In the genomic region with DNA sequence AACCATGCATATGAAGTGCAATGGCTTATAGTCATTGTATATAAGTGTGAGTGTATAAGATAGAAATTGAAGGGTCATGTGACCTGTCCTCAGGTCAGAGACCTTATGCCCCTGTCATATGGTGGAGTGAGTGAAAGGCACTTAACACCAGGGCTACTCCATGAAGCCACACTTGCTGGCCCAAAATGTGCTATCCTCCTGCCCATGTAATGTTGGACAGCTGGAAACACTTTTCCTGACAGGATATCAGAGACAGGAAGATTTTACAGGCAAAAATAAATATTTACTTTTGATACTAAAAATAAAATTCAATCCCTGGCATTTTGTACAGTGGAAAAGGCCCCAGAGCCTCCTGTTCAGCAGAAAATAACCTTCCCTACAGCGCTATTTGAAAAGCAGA, we compare ENCODE assay signal across 17 mouse cellular contexts.
DNase-seq lines count a peak whose midpoint lies in the region; ATAC-seq and TF ChIP-seq lines count a peak whose summit lies in the region.
"Had no signal": no experiment of that assay in that cellular context is flagged by ENCODE, and none has a peak within 500 bp of the region (broad histone marks: within the 10 kb centered on the region; RNA-seq: fewer than 3 reads in every experiment).

No protein-coding gene starts in this region.

- H3K4me1 ChIP-seq in kidney, postnatal 0 days (replicated peaks; ENCODE audit: insufficient read depth, low read length): no peaks in the 10 kb centered on the region
- 0 out of 2 replicates have a peak, but pooled peaks cover 2% of the 10 kb centered on the region for H3K4me1 ChIP-seq in kidney, embryonic 16.5 days (ENCODE audit: insufficient read depth, low read length)
- no peaks in the 10 kb centered on the region for H3K4me1 ChIP-seq in neural tube, embryonic 14.5 days (ENCODE audit: control insufficient read depth, insufficient read depth, low read length)
- H3K4me1 ChIP-seq in midbrain, embryonic 11.5 days (ENCODE audit: control insufficient read depth, insufficient read depth, low read length): no peaks in the 10 kb centered on the region
- H3K4me1 ChIP-seq: forebrain, embryonic 13.5 days had no signal

- no peaks in the 10 kb centered on the region for H3K36me3 ChIP-seq in kidney, postnatal 0 days (ENCODE audit: insufficient read depth, low read length)
- H3K36me3 ChIP-seq in kidney, embryonic 16.5 days (ENCODE audit: insufficient read depth, low read length): no peaks in the 10 kb centered on the region
- H3K36me3 ChIP-seq in neural tube, embryonic 14.5 days (ENCODE audit: control insufficient read depth, insufficient read depth, low read length): no peaks in the 10 kb centered on the region
- H3K36me3 ChIP-seq in midbrain, embryonic 11.5 days (ENCODE audit: control insufficient read depth, insufficient read depth, low read length): no peaks in the 10 kb centered on the region
- H3K36me3 ChIP-seq: embryonic facial prominence, embryonic 10.5 days; heart, embryonic 12.5 days had no signal

- TF ChIP-seq CTCF in kidney, postnatal 0 days (IDR thresholded peaks at IDR 0.05; ENCODE audit: low read depth): no peak

- H3K9me3 ChIP-seq in kidney, postnatal 0 days (replicated peaks; ENCODE audit: low read length): no peaks in the 10 kb centered on the region
- no peaks in the 10 kb centered on the region for H3K9me3 ChIP-seq in kidney, embryonic 16.5 days (ENCODE audit: low read length)
- H3K9me3 ChIP-seq in neural tube, embryonic 14.5 days (ENCODE audit: control insufficient read depth, low read length): no peaks in the 10 kb centered on the region
- no peaks in the 10 kb centered on the region for H3K9me3 ChIP-seq in midbrain, embryonic 11.5 days (ENCODE audit: control insufficient read depth, low read length)
- H3K9me3 ChIP-seq: embryonic facial prominence, embryonic 10.5 days; forebrain, embryonic 13.5 days; heart, embryonic 12.5 days had no signal

- no peak overlapping the region for H3K9ac ChIP-seq in kidney, postnatal 0 days (ENCODE audit: low read depth, low read length)
- no peak overlapping the region for H3K9ac ChIP-seq in kidney, embryonic 16.5 days (replicated peaks; ENCODE audit: low read length)
- no peak overlapping the region for H3K9ac ChIP-seq in neural tube, embryonic 14.5 days (replicated peaks; ENCODE audit: low read depth, low read length)
- no peak overlapping the region for H3K9ac ChIP-seq in midbrain, embryonic 11.5 days (ENCODE audit: low read length)
- H3K9ac ChIP-seq: forebrain, embryonic 13.5 days; forebrain, postnatal 0 days; heart, embryonic 12.5 days had no signal

- H3K27me3 ChIP-seq in kidney, postnatal 0 days (ENCODE audit: insufficient read depth, low read length): no peaks in the 10 kb centered on the region
- H3K27me3 ChIP-seq in kidney, embryonic 16.5 days (ENCODE audit: insufficient read depth, low read length): no peaks in the 10 kb centered on the region
- H3K27me3 ChIP-seq in neural tube, embryonic 14.5 days (ENCODE audit: control insufficient read depth, insufficient read depth, low read length): no peaks in the 10 kb centered on the region
- no peaks in the 10 kb centered on the region for H3K27me3 ChIP-seq in midbrain, embryonic 11.5 days (ENCODE audit: control insufficient read depth, insufficient read depth, low read length)
- H3K27me3 ChIP-seq: CH12.LX; forebrain, embryonic 13.5 days; heart, embryonic 12.5 days had no signal

- H3K27ac ChIP-seq in kidney, postnatal 0 days: no peak overlapping the region
- H3K27ac ChIP-seq in kidney, embryonic 16.5 days (ENCODE audit: low read length): no peak overlapping the region
- 0 out of 2 replicates have a peak overlapping the region, but pooled peaks have one; percentile 2 for H3K27ac ChIP-seq in neural tube, embryonic 14.5 days (ENCODE audit: low read depth, low read length)
- H3K27ac ChIP-seq in midbrain, embryonic 11.5 days (ENCODE audit: low read depth, low read length): no peak overlapping the region
- H3K27ac ChIP-seq: embryonic facial prominence, embryonic 10.5 days; forebrain, embryonic 13.5 days had no signal

- WGBS in kidney, postnatal 0 days: 73% methylated on average over 1 of the region's 1 CpGs
- WGBS in kidney, embryonic 16.5 days: 62% methylated on average over 1 of the region's 1 CpGs
- WGBS in neural tube, embryonic 14.5 days: 88% methylated on average over 1 of the region's 1 CpGs
- WGBS in midbrain, embryonic 11.5 days: 94% methylated on average over 1 of the region's 1 CpGs

- H3K4me2 ChIP-seq in kidney, postnatal 0 days (ENCODE audit: low read length): no peak overlapping the region
- H3K4me2 ChIP-seq in kidney, embryonic 16.5 days (replicated peaks; ENCODE audit: low read depth, low read length): no peak overlapping the region
- no peak overlapping the region for H3K4me2 ChIP-seq in neural tube, embryonic 14.5 days (ENCODE audit: low read depth, low read length)
- H3K4me2 ChIP-seq in midbrain, embryonic 11.5 days: no peak overlapping the region
- H3K4me2 ChIP-seq: forebrain, embryonic 13.5 days; heart, embryonic 12.5 days had no signal

- peak; percentile 15 for DNase-seq in kidney, postnatal 0 days (ENCODE audit: low spot score)
- no peak for DNase-seq in neural tube, embryonic 10.5 days (ENCODE audit: extremely low spot score, low spot score)
- DNase-seq in lung, postnatal 25 days (ENCODE audit: low spot score): peak; percentile 25
- DNase-seq in midbrain, embryonic 11.5 days (ENCODE audit: low spot score, missing footprints): no peak
- DNase-seq: adrenal gland, adult 2 months; adrenal gland, postnatal 25 days; cerebellum, adult 2 months; cerebellum, postnatal 10 days; forebrain, postnatal 0 days; gastrocnemius, postnatal 14 days; heart, postnatal 36 days had no signal

- no peak for ATAC-seq in kidney, postnatal 0 days (replicated peaks; ENCODE audit: low FRiP score, low read depth)
- ATAC-seq in kidney, embryonic 16.5 days (ENCODE audit: low FRiP score, low TSS enrichment): no peak
- ATAC-seq in neural tube, embryonic 14.5 days (ENCODE audit: low read depth): no peak
- ATAC-seq in midbrain, embryonic 11.5 days (ENCODE audit: low FRiP score): no peak
- ATAC-seq: forebrain, embryonic 13.5 days; forebrain, postnatal 0 days had no signal

- H3K4me3 ChIP-seq in kidney, postnatal 0 days (replicated peaks; ENCODE audit: low read depth, low read length): no peak overlapping the region
- H3K4me3 ChIP-seq in kidney, embryonic 16.5 days (ENCODE audit: low read length): no peak overlapping the region
- no peak overlapping the region for H3K4me3 ChIP-seq in neural tube, embryonic 14.5 days (ENCODE audit: low read depth, low read length)
- no peak overlapping the region for H3K4me3 ChIP-seq in midbrain, embryonic 11.5 days (ENCODE audit: low read depth, low read length)
- H3K4me3 ChIP-seq: embryonic facial prominence, embryonic 10.5 days; forebrain, embryonic 13.5 days; heart, embryonic 12.5 days had no signal

Comparison
In these comparisons a context has a peak if more than half of its experiments do, and no peak if none do; other contexts are left out.
1. DNase-seq: peak in kidney, postnatal 0 days (single experiment) and lung, postnatal 25 days (single experiment); none in neural tube, embryonic 10.5 days (single experiment) and midbrain, embryonic 11.5 days (single experiment).